Mouse (Mus musculus) adrenal gland (tissue): ENCODE data around the gene Hsd17b3.

Source experiments
- intact Hi-C: fragments of 180-260 bp; cut with DNase I; formaldehyde crosslinking; loops from one replicate; pipeline ENCODE4 v1.15.1; 2025

Gene Hsd17b3

GRCm38 (mm10) chr13:64024803-64025202, 64.2 kb downstream of the Hsd17b3 start:
- intact Hi-C loops, result no loop called here

- intact Hi-C loops, result no loop called here
These were observed 66.1 kb downstream of the Hsd17b3 start for GRCm38 (mm10) chr13:64022786-64023468.

DNA sequence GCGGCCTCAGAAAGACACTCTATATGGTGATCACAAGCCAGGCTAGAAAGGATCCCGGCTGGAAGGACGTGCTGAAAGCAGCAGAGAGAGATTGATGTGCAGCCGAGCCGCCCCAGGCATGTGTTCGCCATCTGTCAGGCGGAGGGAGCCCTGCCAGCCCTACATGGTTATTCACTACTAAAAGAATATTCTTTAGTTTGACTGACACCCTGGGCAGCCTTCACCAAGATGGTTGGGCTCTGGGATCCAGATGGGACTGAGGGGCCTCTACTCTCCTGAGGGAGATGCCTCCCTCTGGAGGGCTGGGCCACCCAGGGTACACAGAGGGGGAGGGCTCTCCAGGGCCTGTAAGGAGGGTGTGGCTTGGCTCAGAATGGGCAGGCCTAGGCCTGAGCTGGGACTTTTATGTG, 68.1 kb downstream of the Hsd17b3 start:
- intact Hi-C loops, result no loop called here

GRCm38 (mm10) chr13:64018586-64019141, 70.4 kb downstream of the Hsd17b3 start:
- intact Hi-C loops, result no loop called here

- intact Hi-C loops, result no loop called here
These were observed 73.0 kb downstream of the Hsd17b3 start for GRCm38 (mm10) chr13:64016048-64016447.

DNA sequence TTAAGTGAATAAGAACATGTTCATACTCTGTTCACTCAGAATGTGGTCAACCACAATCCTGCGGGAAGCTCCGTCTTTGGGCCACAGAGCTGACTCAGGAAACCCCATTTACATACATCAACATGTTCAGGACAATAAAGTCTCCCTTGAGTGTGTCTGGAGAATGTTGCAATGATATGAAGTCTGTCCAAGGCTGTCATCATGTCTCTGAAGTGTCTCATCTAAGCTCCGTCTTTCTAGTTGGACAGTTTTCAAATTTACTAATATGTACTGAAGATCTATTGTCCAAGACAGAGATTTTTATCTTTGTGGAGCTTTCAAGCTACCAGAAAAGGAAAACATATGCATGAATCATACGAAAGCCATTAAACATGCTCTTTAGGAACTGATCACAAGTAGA, 77.9 kb downstream of the Hsd17b3 start:
- intact Hi-C loops, result no loop called here
